In genomic region chr2:151842648-151843226, GRCm38 (mm10) we compare ENCODE assay signal across 9 mouse cellular contexts. TPM values are rescaled to one million over a fixed set of nuclear protein-coding genes. Genes with fewer than 3 reads are reported as not detected.
A peak's percentile ranks its signal among the peaks of the same experiment; 100 is the strongest.
DNase-seq lines count a peak whose midpoint lies in the region; ATAC-seq lines count a peak whose summit lies in the region.
"Had no signal": no experiment of that assay in that cellular context is flagged by ENCODE, and none has a peak within 500 bp of the region (broad histone marks: within the 10 kb centered on the region; RNA-seq: fewer than 3 reads in every experiment).

Gene Rspo4 (plus strand): TSS chr2:151842927.

- H3K4me1 ChIP-seq in heart, embryonic 10.5 days, result peaks cover 12% of the 10 kb centered on the region
- peaks cover 6% of the 10 kb centered on the region for H3K4me1 ChIP-seq in hindbrain, embryonic 16.5 days (ENCODE audit: control insufficient read depth, insufficient read depth, low read depth, low read length)
- H3K4me1 ChIP-seq in midbrain, embryonic 16.5 days (ENCODE audit: control insufficient read depth, insufficient read depth, low read length), result no peaks in the 10 kb centered on the region

- DNase-seq in heart, embryonic 10.5 days (ENCODE audit: low spot score), result no peak
- DNase-seq in heart, postnatal 25 days (ENCODE audit: low spot score), result no peak
- DNase-seq in frontal cortex, postnatal 10 days (ENCODE audit: low spot score in 2 of 2), result no peak
- no peak for DNase-seq in urinary bladder, postnatal 25 days (ENCODE audit: low spot score)

- under 1% methylated on average over 48 of the region's 50 CpGs for WGBS in heart, embryonic 10.5 days
- 1% methylated on average over 50 of the region's 50 CpGs for WGBS in hindbrain, embryonic 16.5 days
- WGBS in midbrain, embryonic 16.5 days, result 1% methylated on average over 49 of the region's 50 CpGs

- peak within 1 kb of the TSS; percentile 61 for H3K4me3 ChIP-seq in heart, embryonic 10.5 days
- H3K4me3 ChIP-seq in hindbrain, embryonic 16.5 days (ENCODE audit: low read length), result peak within 1 kb of the TSS; percentile 42
- peak within 1 kb of the TSS; percentile 38 for H3K4me3 ChIP-seq in midbrain, embryonic 16.5 days (ENCODE audit: low read depth, low read length)
- H3K4me3 ChIP-seq: erythroblast, embryonic 14.5 days had no signal

- H3K27ac ChIP-seq in heart, embryonic 10.5 days, result no peak within 1 kb of the TSS
- H3K27ac ChIP-seq in hindbrain, embryonic 16.5 days (ENCODE audit: low read depth, low read length), result no peak within 1 kb of the TSS
- no peak within 1 kb of the TSS for H3K27ac ChIP-seq in midbrain, embryonic 16.5 days (ENCODE audit: low read length)

- ATAC-seq in common myeloid progenitor, adult 5-6 weeks (replicated peaks; ENCODE audit: low read depth, poor library complexity, severe bottlenecking), result 0 out of 2 replicates have a peak, but pooled peaks have one; percentile 8
- ATAC-seq in hindbrain, embryonic 16.5 days, result no peak
- ATAC-seq in midbrain, embryonic 16.5 days, result no peak
- no peak for ATAC-seq in activated CD4-positive, CD25-positive, alpha-beta regulatory T cell, adult 4 months

- H3K27me3 ChIP-seq in heart, embryonic 10.5 days (ENCODE audit: insufficient read depth, poor library complexity, severe bottlenecking), result peaks cover 69% of the 10 kb centered on the region
- H3K27me3 ChIP-seq in hindbrain, embryonic 16.5 days (replicated peaks; ENCODE audit: control insufficient read depth, insufficient read depth, low read length), result peaks cover 28% of the 10 kb centered on the region
- H3K27me3 ChIP-seq in midbrain, embryonic 16.5 days (ENCODE audit: control insufficient read depth, insufficient read depth, low read depth, low read length), result peaks cover 32% of the 10 kb centered on the region

- no peaks in the 10 kb centered on the region for H3K9me3 ChIP-seq in heart, embryonic 10.5 days
- H3K9me3 ChIP-seq in hindbrain, embryonic 16.5 days (ENCODE audit: control insufficient read depth, low read length), result no peaks in the 10 kb centered on the region
- H3K9me3 ChIP-seq in midbrain, embryonic 16.5 days (replicated peaks; ENCODE audit: control insufficient read depth, low read length, poor library complexity, severe bottlenecking), result no peaks in the 10 kb centered on the region

- H3K4me2 ChIP-seq in hindbrain, embryonic 16.5 days (ENCODE audit: low read length), result peak within 1 kb of the TSS; percentile 76
- peak within 1 kb of the TSS; percentile 65 for H3K4me2 ChIP-seq in midbrain, embryonic 16.5 days (ENCODE audit: low read length)

- intact Hi-C loops in heart, postnatal 25 days (cut with DNase I), result no loop called here

- H3K36me3 ChIP-seq in heart, embryonic 10.5 days, result no peaks in the 10 kb centered on the region
- no peaks in the 10 kb centered on the region for H3K36me3 ChIP-seq in hindbrain, embryonic 16.5 days (ENCODE audit: control insufficient read depth, insufficient read depth, low read length)
- H3K36me3 ChIP-seq in midbrain, embryonic 16.5 days (ENCODE audit: control insufficient read depth, insufficient read depth, low read length), result no peaks in the 10 kb centered on the region

- peak within 1 kb of the TSS; percentile 57 for H3K9ac ChIP-seq in hindbrain, embryonic 16.5 days (ENCODE audit: low read depth, low read length)
- peak within 1 kb of the TSS; percentile 53 for H3K9ac ChIP-seq in midbrain, embryonic 16.5 days (ENCODE audit: low read depth, low read length)

RNA-seq across cellular contexts. Expression of gene Rspo4, which starts in this region (rescaled TPM):
- polyA plus RNA-seq in heart, embryonic 10.5 days (2016; fragmentation: Nextera tagmentation; extraction: Ambion mirVana), result 0.22 and 4.2 TPM in 2 replicates
- not detected for total RNA-seq in heart, postnatal 25 days (2021)
- not detected in 2 replicates for total RNA-seq in common myeloid progenitor, adult 5-6 weeks (2017)
- 0.35 and 0.55 TPM in 2 replicates for polyA plus RNA-seq in hindbrain, embryonic 16.5 days (2015; fragmentation: Nextera tagmentation; extraction: Ambion mirVana)
- polyA plus RNA-seq in midbrain, embryonic 16.5 days (2015; fragmentation: Nextera tagmentation; extraction: Ambion mirVana), result 0.20 and 0.51 TPM in 2 replicates
- polyA plus RNA-seq in activated CD4-positive, CD25-positive, alpha-beta regulatory T cell, adult 4 months (2017; shearing (Covaris generic)), result not detected
- polyA plus RNA-seq: erythroblast, embryonic 14.5 days had no signal

Comparison
In these comparisons a context has a peak if more than half of its experiments do, and no peak if none do; other contexts are left out.
1. Peak in ATAC-seq in common myeloid progenitor, adult 5-6 weeks; RNA of the gene not detected or under 1 TPM.